Mouse (Mus musculus): ENCODE measurements at regions not wholly inside any gene's neighbourhood (a gene's known extent, or its start where the extent isn't known, plus 50 kb on each side); places are given as distances from the start of the nearest gene placed in this dataset.

GRCm38 (mm10) chr7:56587283-56587682, 347.7 kb downstream of the Oca2 start:
- H3K27me3 ChIP-seq (ENCODE audit: control insufficient read depth, insufficient read depth, low read length), result no peaks in the 10 kb centered on the region
- no peak for ATAC-seq (ENCODE audit: low FRiP score, low read depth)
- no peak for TF ChIP-seq POLR2A (IDR thresholded peaks at IDR 0.05; ENCODE audit: borderline replicate concordance, extremely low read depth, insufficient read depth, insufficient read length)

GRCm38 (mm10) chr7:56590904-56591303, 351.3 kb downstream of the Oca2 start:
- no peak for ATAC-seq (ENCODE audit: low FRiP score, low read depth)
- Histone ChIP-seq H3K4me1 (ENCODE audit: control insufficient read depth, insufficient read depth, low read length) (no peaks in the 10 kb centered on the region), H3K4me2 (replicated peaks; ENCODE audit: low read depth, low read length, severe bottlenecking) (no peak overlapping the region), H3K9me3 (ENCODE audit: control insufficient read depth, low read length) (no peaks in the 10 kb centered on the region), H3K36me3 (ENCODE audit: control insufficient read depth, insufficient read depth, low read length) (no peaks in the 10 kb centered on the region), H3K27ac (replicated peaks; ENCODE audit: low read depth, low read length) (no peak overlapping the region), H3K9ac (ENCODE audit: low read depth, low read length, severe bottlenecking) (no peak overlapping the region), H3K27me3 (ENCODE audit: control insufficient read depth, insufficient read depth, low read length) (no peaks in the 10 kb centered on the region), H3K4me3 (replicated peaks; ENCODE audit: low read length) (no peak overlapping the region)
- TF ChIP-seq POLR2A (IDR thresholded peaks at IDR 0.05; ENCODE audit: borderline replicate concordance, extremely low read depth, insufficient read depth, insufficient read length), result no peak
- WGBS, result 47% methylated on average over 4 of the region's 4 CpGs
- no peak for DNase-seq (ENCODE audit: low spot score)

More at GRCm38 (mm10) chr7:56587283-56587682, 347.7 kb downstream of the Oca2 start:
- no peak overlapping the region for H3K27ac ChIP-seq (replicated peaks; ENCODE audit: low read depth, low read length)
- H3K9ac ChIP-seq (ENCODE audit: low read depth, low read length, severe bottlenecking), result no peak overlapping the region
- H3K4me2 ChIP-seq (replicated peaks; ENCODE audit: low read depth, low read length, severe bottlenecking), result no peak overlapping the region
- no peaks in the 10 kb centered on the region for H3K4me1 ChIP-seq (ENCODE audit: control insufficient read depth, insufficient read depth, low read length)
- no peaks in the 10 kb centered on the region for H3K9me3 ChIP-seq (ENCODE audit: control insufficient read depth, low read length)
- no peak overlapping the region for H3K4me3 ChIP-seq (replicated peaks; ENCODE audit: low read length)
- no peak for DNase-seq (ENCODE audit: low spot score)
- no peaks in the 10 kb centered on the region for H3K36me3 ChIP-seq (ENCODE audit: control insufficient read depth, insufficient read depth, low read length)

DNA sequence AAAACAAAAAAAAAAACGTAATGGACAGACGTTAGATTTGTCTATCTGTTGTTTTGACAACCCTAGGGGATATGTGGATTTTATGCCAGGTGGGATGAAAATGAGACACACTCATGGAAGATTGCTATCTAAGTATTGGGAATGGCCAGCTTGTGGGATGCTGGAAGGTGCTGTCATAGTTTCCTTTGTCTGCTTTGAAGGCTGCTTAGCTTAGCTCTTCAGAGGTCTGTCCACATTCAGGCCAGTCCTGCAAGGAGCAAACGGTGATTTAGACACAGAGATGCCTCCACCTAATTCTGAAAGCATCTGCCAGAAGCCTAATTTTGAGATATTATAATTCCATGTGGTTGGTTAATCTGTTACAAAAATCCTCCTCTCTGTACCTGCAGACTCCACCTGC, 351.8 kb downstream of the Oca2 start:
- H3K27ac ChIP-seq (replicated peaks; ENCODE audit: low read depth, low read length), result no peak overlapping the region
- no peak for TF ChIP-seq POLR2A (IDR thresholded peaks at IDR 0.05; ENCODE audit: borderline replicate concordance, extremely low read depth, insufficient read depth, insufficient read length)
- 74% methylated on average over 3 of the region's 3 CpGs for WGBS
- DNase-seq (ENCODE audit: low spot score) (no peak), ATAC-seq (ENCODE audit: low FRiP score, low read depth) (no peak)
- H3K4me3 ChIP-seq (replicated peaks; ENCODE audit: low read length), result no peak overlapping the region
- no peaks in the 10 kb centered on the region for H3K9me3 ChIP-seq (ENCODE audit: control insufficient read depth, low read length)
- H3K4me1 ChIP-seq (ENCODE audit: control insufficient read depth, insufficient read depth, low read length), result no peaks in the 10 kb centered on the region
- no peaks in the 10 kb centered on the region for H3K27me3 ChIP-seq (ENCODE audit: control insufficient read depth, insufficient read depth, low read length)
- no peaks in the 10 kb centered on the region for H3K36me3 ChIP-seq (ENCODE audit: control insufficient read depth, insufficient read depth, low read length)
- H3K9ac ChIP-seq (ENCODE audit: low read depth, low read length, severe bottlenecking), result no peak overlapping the region
- H3K4me2 ChIP-seq (replicated peaks; ENCODE audit: low read depth, low read length, severe bottlenecking), result no peak overlapping the region

GRCm38 (mm10) chr7:56597952-56598595, 358.5 kb downstream of the Oca2 start:
- Histone ChIP-seq H3K36me3 (ENCODE audit: control insufficient read depth, insufficient read depth, low read length) (no peaks in the 10 kb centered on the region), H3K27me3 (ENCODE audit: control insufficient read depth, insufficient read depth, low read length) (no peaks in the 10 kb centered on the region), H3K4me3 (replicated peaks; ENCODE audit: low read length) (no peak overlapping the region), H3K9ac (ENCODE audit: low read depth, low read length, severe bottlenecking) (no peak overlapping the region), H3K4me1 (ENCODE audit: control insufficient read depth, insufficient read depth, low read length) (no peaks in the 10 kb centered on the region), H3K9me3 (ENCODE audit: control insufficient read depth, low read length) (no peaks in the 10 kb centered on the region), H3K27ac (replicated peaks; ENCODE audit: low read depth, low read length) (no peak overlapping the region), H3K4me2 (replicated peaks; ENCODE audit: low read depth, low read length, severe bottlenecking) (no peak overlapping the region)
- 64% methylated on average over 4 of the region's 4 CpGs for WGBS
- ATAC-seq (ENCODE audit: low FRiP score, low read depth), result no peak
- peak; percentile 7 for DNase-seq (ENCODE audit: low spot score)
- no peak for TF ChIP-seq POLR2A (IDR thresholded peaks at IDR 0.05; ENCODE audit: borderline replicate concordance, extremely low read depth, insufficient read depth, insufficient read length)

Measured in limb, embryonic 14.5 days (tissue).